Mouse (Mus musculus) limb, embryonic 12.5 days (tissue): ENCODE measurements around the gene Atp1b3. TPM values are rescaled to one million over a fixed set of nuclear protein-coding genes. Genes with fewer than 3 reads are reported as not detected.
"Not testable (repeated sequence)": the region's sequence is repeated elsewhere in the genome, so short reads cannot be mapped to it uniquely, and the experiment has no call there.

ENCODE experiments used
- ATAC-seq: fragments of 200-750 bp; cut with Nextera tagmentation; 2 replicates; pipeline ENCODE4 v1.8.0; 2017; ENCODE audit warnings: low read depth, moderate TSS enrichment; ENCODE audit not compliant: insufficient number of reproducible peaks, insufficient read depth, low FRiP score, low TSS enrichment
- H3K27ac ChIP-seq: fragments of 300-500 bp; sonication (generic); 2 replicates; pipeline ENCODE4 v1.5.1; 2016; ENCODE audit warnings: mild to moderate bottlenecking, moderate library complexity
- H3K27me3 ChIP-seq: fragments of 300-500 bp; sonication (generic); 2 replicates; pipeline ENCODE4 v1.6.1; 2016; ENCODE audit warnings: mild to moderate bottlenecking, moderate library complexity
- H3K36me3 ChIP-seq: fragments of 300-500 bp; sonication (generic); 2 replicates; pipeline ENCODE4 v1.6.1; 2016; ENCODE audit warnings: mild to moderate bottlenecking, moderate library complexity
- H3K4me1 ChIP-seq: fragments of 300-500 bp; sonication (generic); replicated peaks from 2 replicates; pipeline ENCODE4 v1.6.1; 2016
- H3K4me2 ChIP-seq: fragments of 300-500 bp; sonication (generic); 2 replicates; pipeline ENCODE4 v1.6.1; 2016; ENCODE audit warnings: mild to moderate bottlenecking, moderate library complexity
- H3K4me3 ChIP-seq: fragments of 300-500 bp; sonication (generic); replicated peaks from 2 replicates; pipeline ENCODE4 v1.5.1; 2016; ENCODE audit warnings: mild to moderate bottlenecking
- H3K9ac ChIP-seq: fragments of 300-500 bp; sonication (generic); replicated peaks from 2 replicates; pipeline ENCODE4 v1.6.1; 2016; ENCODE audit warnings: mild to moderate bottlenecking, moderate library complexity
- H3K9me3 ChIP-seq: fragments of 300-500 bp; sonication (generic); 2 replicates; pipeline ENCODE4 v1.6.1; 2016; ENCODE audit warnings: mild to moderate bottlenecking, moderate library complexity
- WGBS: fragments of 180-500 bp; shearing (Covaris S2); methylation state at CpG from one replicate; pipeline ENCODE4 v1.1.7; 2016; 5-methylcytosine and 5-hydroxymethylcytosine counted together
- polyA plus RNA-seq: library from polyadenylated mRNA; unstranded; fragments of >200 nt; fragmentation: Nextera tagmentation; extraction: Ambion mirVana; gene quantifications from 2 replicates; pipeline ENCODE4 v1.2.1, GENCODE M21; 2016

Gene Atp1b3
- polyA plus RNA-seq, result 119 and 123 TPM in 2 replicates

GRCm38 (mm10) chr9:96364141-96364838, at the start of gene Atp1b3:
Gene Atp1b3 (minus strand): TSS chr9:96364442.
- under 1% methylated on average over 74 of the region's 81 CpGs for WGBS
- H3K36me3 ChIP-seq, result no peaks in the 10 kb centered on the region
- H3K4me1 ChIP-seq, result peaks cover 29% of the 10 kb centered on the region
- peak within 1 kb of the TSS; percentile 91 for H3K9ac ChIP-seq
- no peaks in the 10 kb centered on the region for H3K9me3 ChIP-seq
- peak within 1 kb of the TSS; percentile 71 for H3K4me2 ChIP-seq
- ATAC-seq, result peak; percentile 95
- no peaks in the 10 kb centered on the region for H3K27me3 ChIP-seq
- H3K4me3 ChIP-seq, result peak within 1 kb of the TSS; percentile 86
- H3K27ac ChIP-seq, result peak within 1 kb of the TSS; percentile 94

- no peaks in the 10 kb centered on the region for H3K4me1 ChIP-seq
- H3K9ac ChIP-seq, result no peak overlapping the region
- no peaks in the 10 kb centered on the region for H3K27me3 ChIP-seq
- no peak for ATAC-seq
- H3K4me2 ChIP-seq, result no peak overlapping the region
- H3K27ac ChIP-seq, result no peak overlapping the region
- WGBS, result 75% methylated on average over 9 of the region's 9 CpGs
- no peaks in the 10 kb centered on the region for H3K9me3 ChIP-seq
- H3K4me3 ChIP-seq, result no peak overlapping the region
- H3K36me3 ChIP-seq, result no peaks in the 10 kb centered on the region
These were observed 48.7 kb upstream of the Atp1b3 start for GRCm38 (mm10) chr9:96412821-96413405.

GRCm38 (mm10) chr9:96404312-96404711, 40.1 kb upstream of the Atp1b3 start:
- no peaks in the 10 kb centered on the region for H3K27me3 ChIP-seq
- H3K9ac ChIP-seq, result no peak overlapping the region
- H3K9me3 ChIP-seq, result no peaks in the 10 kb centered on the region
- H3K36me3 ChIP-seq, result no peaks in the 10 kb centered on the region
- H3K4me2 ChIP-seq, result no peak overlapping the region
- 0 out of 2 replicates have a peak, but pooled peaks cover 2% of the 10 kb centered on the region for H3K4me1 ChIP-seq
- H3K4me3 ChIP-seq, result no peak overlapping the region
- ATAC-seq, result no peak
- WGBS, result 81% methylated on average over 3 of the region's 3 CpGs
- no peak overlapping the region for H3K27ac ChIP-seq

GRCm38 (mm10) chr9:96399916-96400315, 35.7 kb upstream of the Atp1b3 start:
- not testable (repeated sequence) for H3K4me3 ChIP-seq, H3K27me3 ChIP-seq, ATAC-seq, H3K36me3 ChIP-seq, H3K9ac ChIP-seq, H3K4me2 ChIP-seq, H3K9me3 ChIP-seq, H3K27ac ChIP-seq
- H3K4me1 ChIP-seq, result peaks cover 18% of the 10 kb centered on the region
- 91% methylated on average over 3 of the region's 3 CpGs for WGBS

- WGBS, result 71% methylated on average over 6 of the region's 6 CpGs
- H3K27me3 ChIP-seq, result no peaks in the 10 kb centered on the region
- no peak for ATAC-seq
These were observed 35.2 kb upstream of the Atp1b3 start for GRCm38 (mm10) chr9:96399425-96399878.

GRCm38 (mm10) chr9:96398614-96399013, 34.4 kb upstream of the Atp1b3 start:
- WGBS, result 45% methylated on average over 4 of the region's 4 CpGs
- no peak overlapping the region for H3K4me2 ChIP-seq

More at GRCm38 (mm10) chr9:96399425-96399878, 35.2 kb upstream of the Atp1b3 start:
- Histone ChIP-seq H3K9me3 (no peaks in the 10 kb centered on the region), H3K36me3 (no peaks in the 10 kb centered on the region), H3K4me1 (peaks cover 18% of the 10 kb centered on the region), H3K4me3 (no peak overlapping the region), H3K9ac (no peak overlapping the region), H3K27ac (no peak overlapping the region), H3K4me2 (no peak overlapping the region)

GRCm38 (mm10) chr9:96398165-96398564, 33.9 kb upstream of the Atp1b3 start:
- H3K4me1 ChIP-seq, result peaks cover 16% of the 10 kb centered on the region
- no peaks in the 10 kb centered on the region for H3K9me3 ChIP-seq
- no peak overlapping the region for H3K9ac ChIP-seq
- H3K36me3 ChIP-seq, result no peaks in the 10 kb centered on the region
- ATAC-seq, result 0 out of 2 replicates have a peak, but pooled peaks have one; percentile 27
- WGBS, result 44% methylated on average over 8 of the region's 8 CpGs
- H3K27ac ChIP-seq, result no peak overlapping the region; the same call in 1 of the 2 replicates
- no peak overlapping the region for H3K4me3 ChIP-seq
- H3K27me3 ChIP-seq, result no peaks in the 10 kb centered on the region
- no peak overlapping the region for H3K4me2 ChIP-seq

More at GRCm38 (mm10) chr9:96398614-96399013, 34.4 kb upstream of the Atp1b3 start:
- Histone ChIP-seq H3K9ac (no peak overlapping the region), H3K36me3 (no peaks in the 10 kb centered on the region), H3K4me1 (peaks cover 16% of the 10 kb centered on the region), H3K9me3 (no peaks in the 10 kb centered on the region), H3K27ac (no peak overlapping the region), H3K4me3 (no peak overlapping the region), H3K27me3 (no peaks in the 10 kb centered on the region)
- no peak for ATAC-seq

GRCm38 (mm10) chr9:96394910-96395690, 30.9 kb upstream of the Atp1b3 start:
- Histone ChIP-seq H3K4me2 (no peak overlapping the region), H3K4me3 (no peak overlapping the region), H3K27ac (0 out of 2 replicates have a peak overlapping the region, but pooled peaks have one; percentile 12), H3K9me3 (no peaks in the 10 kb centered on the region), H3K27me3 (no peaks in the 10 kb centered on the region), H3K36me3 (no peaks in the 10 kb centered on the region), H3K4me1 (peaks cover 16% of the 10 kb centered on the region), H3K9ac (no peak overlapping the region)
- ATAC-seq, result no peak
- WGBS, result 65% methylated on average over 16 of the region's 16 CpGs

- WGBS, result 80% methylated on average over 2 of the region's 2 CpGs
- no peaks in the 10 kb centered on the region for H3K27me3 ChIP-seq
- H3K4me1 ChIP-seq, result peaks cover 12% of the 10 kb centered on the region; the same call in 1 of the 2 replicates
- no peak overlapping the region for H3K4me2 ChIP-seq
- no peak overlapping the region for H3K9ac ChIP-seq
- H3K9me3 ChIP-seq, result no peaks in the 10 kb centered on the region
- H3K27ac ChIP-seq, result no peak overlapping the region
- H3K4me3 ChIP-seq, result no peak overlapping the region
- ATAC-seq, result no peak
- no peaks in the 10 kb centered on the region for H3K36me3 ChIP-seq
These were observed 29.5 kb upstream of the Atp1b3 start for GRCm38 (mm10) chr9:96393731-96394235.

- no peaks in the 10 kb centered on the region for H3K36me3 ChIP-seq
- H3K27ac ChIP-seq, result no peak overlapping the region
- H3K9me3 ChIP-seq, result no peaks in the 10 kb centered on the region
- H3K4me2 ChIP-seq, result no peak overlapping the region
- no peak overlapping the region for H3K9ac ChIP-seq
- 86% methylated on average over 5 of the region's 5 CpGs for WGBS
- no peak overlapping the region for H3K4me3 ChIP-seq
- H3K4me1 ChIP-seq, result peaks cover 5% of the 10 kb centered on the region; the same call in 1 of the 2 replicates
- H3K27me3 ChIP-seq, result no peaks in the 10 kb centered on the region
- no peak for ATAC-seq
These were observed 28.9 kb upstream of the Atp1b3 start for GRCm38 (mm10) chr9:96393112-96393511.

GRCm38 (mm10) chr9:96391921-96392320, 27.7 kb upstream of the Atp1b3 start:
- no peaks in the 10 kb centered on the region for H3K4me1 ChIP-seq
- WGBS, result 85% methylated on average over 1 of the region's 1 CpGs

More at GRCm38 (mm10) chr9:96391921-96392320, 27.7 kb upstream of the Atp1b3 start:
- Histone ChIP-seq H3K36me3 (no peaks in the 10 kb centered on the region), H3K27ac (no peak overlapping the region), H3K27me3 (no peaks in the 10 kb centered on the region), H3K4me3 (no peak overlapping the region), H3K4me2 (no peak overlapping the region), H3K9me3 (no peaks in the 10 kb centered on the region), H3K9ac (no peak overlapping the region)
- no peak for ATAC-seq
